Mouse (Mus musculus): Measurements from ENCODE around the gene Fam71e2.

Fam71e2 gene

GRCm38 (mm10) chr7:4777851-4778637, 6.9 kb upstream of the Fam71e2 start:
- no peak for DNase-seq (ENCODE audit: low spot score)

GRCm38 (mm10) chr7:4776861-4777830, 6.0 kb upstream of the Fam71e2 start:
- DNase-seq (ENCODE audit: low spot score), result peak; percentile 76

- DNase-seq (ENCODE audit: low spot score), result no peak
These were observed 5.0 kb upstream of the Fam71e2 start for GRCm38 (mm10) chr7:4776131-4776530.

GRCm38 (mm10) chr7:4764946-4765710, 6.0 kb downstream of the Fam71e2 start:
- DNase-seq (ENCODE audit: low spot score), result no peak

GRCm38 (mm10) chr7:4759670-4760069, 11.4 kb downstream of the Fam71e2 start:
- no peak for DNase-seq (ENCODE audit: low spot score)

- DNase-seq (ENCODE audit: low spot score), result peak; percentile 90
These were observed 18.1 kb downstream of the Fam71e2 start, which contains the start of gene Cox6b2 for GRCm38 (mm10) chr7:4752821-4753570. Gene Cox6b2, minus strand, starts transcription at chr7:4753094.

- peak; percentile 72 for DNase-seq (ENCODE audit: low spot score)
These were observed 18.9 kb downstream of the Fam71e2 start for GRCm38 (mm10) chr7:4751971-4752820.

- no peak for DNase-seq (ENCODE audit: low spot score)
These were observed 21.9 kb downstream of the Fam71e2 start for GRCm38 (mm10) chr7:4749169-4749568.

GRCm38 (mm10) chr7:4748321-4748720, 22.8 kb downstream of the Fam71e2 start:
- no peak for DNase-seq (ENCODE audit: low spot score)

GRCm38 (mm10) chr7:4747156-4747899, 23.8 kb downstream of the Fam71e2 start:
- DNase-seq (ENCODE audit: low spot score), result no peak

GRCm38 (mm10) chr7:4746326-4746980, 24.6 kb downstream of the Fam71e2 start:
- no peak for DNase-seq (ENCODE audit: low spot score)

GRCm38 (mm10) chr7:4744886-4745285, 26.2 kb downstream of the Fam71e2 start:
- no peak for DNase-seq (ENCODE audit: low spot score)

GRCm38 (mm10) chr7:4743354-4743753, 27.7 kb downstream of the Fam71e2 start:
- DNase-seq (ENCODE audit: low spot score), result no peak

- no peak for DNase-seq (ENCODE audit: low spot score)
These were observed 28.7 kb downstream of the Fam71e2 start for GRCm38 (mm10) chr7:4742482-4742819.

GRCm38 (mm10) chr7:4741672-4742481, 29.2 kb downstream of the Fam71e2 start:
- no peak for DNase-seq (ENCODE audit: low spot score)

GRCm38 (mm10) chr7:4741151-4741550, 30.0 kb downstream of the Fam71e2 start:
- DNase-seq (ENCODE audit: low spot score), result peak; percentile 74

GRCm38 (mm10) chr7:4740309-4740727, 30.8 kb downstream of the Fam71e2 start:
- DNase-seq (ENCODE audit: low spot score), result no peak

Data from retina, embryonic 14.5 days (tissue).